Mouse (Mus musculus): Measurements from ENCODE around the gene Pkhd1. TPM values are rescaled to one million over a fixed set of nuclear protein-coding genes. Genes with fewer than 3 reads are reported as not detected.

Pkhd1 gene
- polyA plus RNA-seq, 1 experiment from 2014 or later = 0.01 TPM

- Histone ChIP-seq H3K4me2 (no peak overlapping the region), H3K4me1 (replicated peaks) (no peaks in the 10 kb centered on the region), H3K9me3 (no peaks in the 10 kb centered on the region), H3K36me3 (no peaks in the 10 kb centered on the region), H3K4me3 (no peak overlapping the region), H3K9ac (no peak overlapping the region), H3K27ac (replicated peaks) (no peak overlapping the region), H3K27me3 (no peaks in the 10 kb centered on the region)
- no peak for ATAC-seq (ENCODE audit: low FRiP score, low read depth)
- WGBS = 44% methylated on average over 2 of the region's 2 CpGs
Observed at GRCm38 (mm10) chr1:20605489-20605888, 12.4 kb downstream of the Pkhd1 start.

GRCm38 (mm10) chr1:20590488-20590887 lies 27.4 kb downstream of the Pkhd1 start:
- no peaks in the 10 kb centered on the region for H3K36me3 ChIP-seq
- no peaks in the 10 kb centered on the region for H3K9me3 ChIP-seq
- no peak overlapping the region for H3K27ac ChIP-seq (replicated peaks)
- H3K27me3 ChIP-seq = no peaks in the 10 kb centered on the region
- H3K4me2 ChIP-seq = no peak overlapping the region
- WGBS = 63% methylated on average over 5 of the region's 5 CpGs
- H3K4me1 ChIP-seq (replicated peaks) = no peaks in the 10 kb centered on the region
- H3K4me3 ChIP-seq = no peak overlapping the region
- ATAC-seq (ENCODE audit: low FRiP score, low read depth) = peak; percentile 54
- no peak overlapping the region for H3K9ac ChIP-seq

DNA sequence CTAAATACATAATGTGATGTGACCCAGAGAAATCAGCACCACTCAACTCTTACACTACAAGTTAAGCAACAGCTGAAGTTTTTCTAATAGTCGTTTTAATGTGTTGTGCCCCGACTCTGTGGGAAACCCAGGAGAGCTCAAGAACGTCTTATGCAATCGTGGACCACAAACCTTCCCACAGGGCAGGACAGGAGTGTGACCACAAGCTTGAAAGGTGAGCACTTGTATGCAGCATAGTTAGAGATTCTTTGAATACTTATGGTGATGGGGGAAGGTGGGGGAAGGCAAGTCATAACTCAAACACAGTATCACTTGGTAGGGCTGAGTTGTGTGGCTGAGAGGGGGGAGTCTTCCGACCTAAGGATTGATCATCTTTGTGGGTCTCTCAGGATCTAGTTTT lies 46.4 kb downstream of the Pkhd1 start:
- Histone ChIP-seq H3K9ac (no peak overlapping the region), H3K9me3 (no peaks in the 10 kb centered on the region), H3K4me1 (replicated peaks) (no peaks in the 10 kb centered on the region), H3K27me3 (no peaks in the 10 kb centered on the region), H3K36me3 (no peaks in the 10 kb centered on the region), H3K4me3 (no peak overlapping the region), H3K4me2 (no peak overlapping the region), H3K27ac (replicated peaks) (no peak overlapping the region)
- WGBS = 92% methylated on average over 5 of the region's 5 CpGs
- no peak for ATAC-seq (ENCODE audit: low FRiP score, low read depth)

DNA sequence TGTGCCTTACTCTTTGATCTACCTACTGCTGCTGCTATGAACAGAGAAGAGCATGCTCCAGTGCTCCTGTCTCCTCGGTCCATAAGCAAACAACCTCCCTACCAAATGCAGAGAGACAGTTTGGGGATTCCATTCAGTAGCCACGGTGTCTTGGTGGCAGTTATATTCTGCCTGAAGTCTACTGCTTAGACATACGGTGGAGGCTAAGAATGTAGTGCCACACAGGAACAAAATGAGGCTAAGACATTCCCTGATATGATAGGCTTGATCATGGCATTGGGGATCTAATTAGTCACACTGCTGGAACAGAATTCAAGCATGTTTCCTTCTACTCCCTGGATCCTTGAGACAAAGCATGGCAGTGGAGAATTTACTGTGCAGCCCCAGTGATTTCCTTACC lies 48.4 kb downstream of the Pkhd1 start:
- H3K27me3 ChIP-seq = no peaks in the 10 kb centered on the region
- H3K4me3 ChIP-seq = no peak overlapping the region
- H3K27ac ChIP-seq (replicated peaks) = no peak overlapping the region
- H3K9ac ChIP-seq = no peak overlapping the region
- H3K4me1 ChIP-seq (replicated peaks) = no peaks in the 10 kb centered on the region
- H3K4me2 ChIP-seq = no peak overlapping the region
- H3K36me3 ChIP-seq = no peaks in the 10 kb centered on the region
- no peaks in the 10 kb centered on the region for H3K9me3 ChIP-seq
- peak; percentile 54; the same call in 1 of the 2 replicates for ATAC-seq (ENCODE audit: low FRiP score, low read depth)
- 44% methylated on average over 3 of the region's 3 CpGs for WGBS

GRCm38 (mm10) chr1:20558443-20558842 lies 59.4 kb downstream of the Pkhd1 start:
- Histone ChIP-seq H3K36me3 (no peaks in the 10 kb centered on the region), H3K9ac (no peak overlapping the region), H3K4me1 (replicated peaks) (no peaks in the 10 kb centered on the region), H3K4me2 (no peak overlapping the region), H3K27ac (replicated peaks) (no peak overlapping the region), H3K27me3 (no peaks in the 10 kb centered on the region), H3K4me3 (no peak overlapping the region), H3K9me3 (no peaks in the 10 kb centered on the region)
- no peak for ATAC-seq (ENCODE audit: low FRiP score, low read depth)
- 96% methylated on average over 6 of the region's 6 CpGs for WGBS

- ATAC-seq (ENCODE audit: low FRiP score, low read depth) = peak; percentile 69; the same call in 1 of the 2 replicates
- Histone ChIP-seq H3K27ac (replicated peaks) (no peak overlapping the region), H3K4me2 (no peak overlapping the region), H3K4me3 (no peak overlapping the region), H3K4me1 (replicated peaks) (no peaks in the 10 kb centered on the region), H3K27me3 (no peaks in the 10 kb centered on the region), H3K9me3 (no peaks in the 10 kb centered on the region), H3K9ac (no peak overlapping the region), H3K36me3 (no peaks in the 10 kb centered on the region)
- 32% methylated on average over 6 of the region's 6 CpGs for WGBS
Observed at GRCm38 (mm10) chr1:20554398-20554797, 63.5 kb downstream of the Pkhd1 start.

- Histone ChIP-seq H3K9me3 (no peaks in the 10 kb centered on the region), H3K4me2 (no peak overlapping the region), H3K4me3 (no peak overlapping the region), H3K27ac (replicated peaks) (no peak overlapping the region), H3K27me3 (no peaks in the 10 kb centered on the region), H3K36me3 (no peaks in the 10 kb centered on the region), H3K4me1 (replicated peaks) (no peaks in the 10 kb centered on the region), H3K9ac (no peak overlapping the region)
- WGBS = 74% methylated on average over 4 of the region's 4 CpGs
- no peak for ATAC-seq (ENCODE audit: low FRiP score, low read depth)
Observed at GRCm38 (mm10) chr1:20551334-20551733, 66.5 kb downstream of the Pkhd1 start.

DNA sequence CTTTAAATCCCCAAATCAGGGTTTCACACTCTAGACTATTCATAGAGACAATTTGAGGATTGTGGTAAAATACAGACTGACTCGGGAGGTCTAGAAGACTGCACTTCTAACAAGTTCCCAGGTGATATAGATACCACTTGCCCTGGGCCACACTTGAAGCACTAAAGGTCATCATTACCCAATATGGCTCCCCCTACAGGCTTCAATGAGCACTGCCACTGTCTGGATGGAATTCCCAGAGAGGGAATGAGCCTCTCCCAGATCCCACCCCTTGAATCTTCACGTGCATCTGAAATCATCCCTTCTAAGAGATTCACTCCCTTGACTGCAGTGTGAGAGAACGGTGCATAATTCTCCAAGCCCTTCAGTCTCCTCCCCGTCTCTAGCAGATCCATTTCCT lies 73.3 kb downstream of the Pkhd1 start:
- Histone ChIP-seq H3K9ac (no peak overlapping the region), H3K36me3 (no peaks in the 10 kb centered on the region), H3K27ac (replicated peaks) (no peak overlapping the region), H3K9me3 (no peaks in the 10 kb centered on the region), H3K4me3 (no peak overlapping the region), H3K4me2 (no peak overlapping the region), H3K27me3 (no peaks in the 10 kb centered on the region), H3K4me1 (replicated peaks) (no peaks in the 10 kb centered on the region)
- ATAC-seq (ENCODE audit: low FRiP score, low read depth) = no peak
- 68% methylated on average over 4 of the region's 4 CpGs for WGBS

DNA sequence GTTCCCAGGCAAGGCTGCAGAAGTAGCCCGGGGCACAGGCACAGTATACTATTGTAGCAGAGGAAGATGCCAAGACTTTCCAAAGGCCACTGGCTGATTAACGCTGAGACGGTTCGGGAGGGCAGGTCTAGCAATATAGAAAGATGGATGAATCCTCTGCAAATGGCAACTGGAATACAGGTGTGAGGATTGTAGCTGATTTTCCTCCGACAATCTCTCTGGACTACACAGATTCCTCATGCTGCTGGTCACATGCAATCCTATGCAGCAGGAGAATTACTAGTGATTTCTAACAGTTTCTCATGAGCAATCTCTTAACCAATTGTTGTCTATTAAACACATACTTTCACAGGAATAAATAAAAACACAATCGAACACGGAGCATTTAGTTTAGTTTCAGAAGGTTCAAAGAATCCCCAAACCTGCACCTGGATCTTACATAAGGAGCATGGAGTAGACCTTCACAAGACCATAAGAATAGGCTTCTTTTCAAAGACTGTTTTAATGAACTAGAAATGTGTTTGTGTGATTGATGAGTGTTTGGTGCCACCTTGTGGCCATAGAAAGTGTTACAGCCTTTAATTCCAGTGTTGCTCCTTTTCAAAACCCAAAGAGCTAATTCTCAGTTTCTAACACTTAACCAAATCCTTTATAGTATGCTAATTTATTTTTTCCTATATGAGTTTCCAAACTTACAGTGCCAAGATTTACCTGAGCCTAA lies 104.3 kb downstream of the Pkhd1 start:
- Histone ChIP-seq H3K9me3 (no peaks in the 10 kb centered on the region), H3K4me2 (no peak overlapping the region), H3K9ac (no peak overlapping the region), H3K27ac (replicated peaks) (no peak overlapping the region), H3K36me3 (no peaks in the 10 kb centered on the region), H3K4me3 (no peak overlapping the region), H3K27me3 (no peaks in the 10 kb centered on the region), H3K4me1 (replicated peaks) (no peaks in the 10 kb centered on the region)
- 64% methylated on average over 7 of the region's 7 CpGs for WGBS
- ATAC-seq (ENCODE audit: low FRiP score, low read depth) = 0 out of 2 replicates have a peak, but pooled peaks have one; percentile 30

DNA sequence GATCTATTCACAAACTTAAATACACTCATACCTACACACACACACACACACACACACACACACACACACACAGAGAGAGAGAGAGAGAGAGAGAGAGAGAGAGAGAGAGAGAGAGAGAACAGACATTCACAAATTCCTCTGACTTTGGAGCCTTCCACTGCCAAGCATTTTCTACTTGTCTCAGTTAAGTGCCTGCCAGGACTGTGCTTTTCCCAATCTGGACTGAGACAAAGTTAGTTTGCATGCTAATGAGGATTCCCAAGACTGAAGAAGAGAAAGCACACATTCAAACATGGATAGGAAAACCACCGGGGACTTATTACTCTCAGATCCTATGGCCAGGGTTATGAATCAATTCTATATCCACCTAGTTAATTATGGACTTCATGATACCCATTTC lies 118.9 kb downstream of the Pkhd1 start:
- Histone ChIP-seq H3K27me3 (no peaks in the 10 kb centered on the region), H3K27ac (replicated peaks) (no peak overlapping the region), H3K4me1 (replicated peaks) (peaks cover 3% of the 10 kb centered on the region; the same call in 1 of the 2 replicates), H3K9ac (no peak overlapping the region), H3K4me3 (no peak overlapping the region), H3K9me3 (no peaks in the 10 kb centered on the region), H3K4me2 (no peak overlapping the region), H3K36me3 (no peaks in the 10 kb centered on the region)
- no peak for ATAC-seq (ENCODE audit: low FRiP score, low read depth)
- WGBS = 57% methylated on average over 1 of the region's 1 CpGs

- H3K36me3 ChIP-seq = no peaks in the 10 kb centered on the region
- 98% methylated on average over 9 of the region's 10 CpGs for WGBS
- no peaks in the 10 kb centered on the region for H3K4me1 ChIP-seq (replicated peaks)
- H3K4me3 ChIP-seq = no peak overlapping the region
- no peak overlapping the region for H3K9ac ChIP-seq
- H3K9me3 ChIP-seq = no peaks in the 10 kb centered on the region
- no peaks in the 10 kb centered on the region for H3K27me3 ChIP-seq
- H3K27ac ChIP-seq (replicated peaks) = no peak overlapping the region
- H3K4me2 ChIP-seq = no peak overlapping the region
- ATAC-seq (ENCODE audit: low FRiP score, low read depth) = no peak
Observed at GRCm38 (mm10) chr1:20486087-20486486, 131.8 kb downstream of the Pkhd1 start.

GRCm38 (mm10) chr1:20481843-20482242 lies 136.0 kb downstream of the Pkhd1 start:
- Histone ChIP-seq H3K27me3 (no peaks in the 10 kb centered on the region), H3K4me3 (no peak overlapping the region), H3K36me3 (no peaks in the 10 kb centered on the region), H3K9me3 (no peaks in the 10 kb centered on the region), H3K4me2 (no peak overlapping the region), H3K27ac (replicated peaks) (no peak overlapping the region), H3K9ac (no peak overlapping the region), H3K4me1 (replicated peaks) (peaks cover 3% of the 10 kb centered on the region; the same call in 1 of the 2 replicates)
- ATAC-seq (ENCODE audit: low FRiP score, low read depth) = no peak
- 81% methylated on average over 4 of the region's 4 CpGs for WGBS

- no peak for ATAC-seq (ENCODE audit: low FRiP score, low read depth)
- 60% methylated on average over 3 of the region's 3 CpGs for WGBS
- peak overlapping the region; percentile 41; the same call in 1 of the 2 replicates for H3K4me3 ChIP-seq
Observed at GRCm38 (mm10) chr1:20478695-20479094, 139.2 kb downstream of the Pkhd1 start.

More at GRCm38 (mm10) chr1:20478695-20479094, 139.2 kb downstream of the Pkhd1 start:
- Histone ChIP-seq H3K4me2 (peak overlapping the region; percentile 62), H3K36me3 (no peaks in the 10 kb centered on the region), H3K4me1 (replicated peaks) (peaks cover 3% of the 10 kb centered on the region; the same call in 1 of the 2 replicates), H3K27ac (replicated peaks) (peak overlapping the region; percentile 74; the same call in 1 of the 2 replicates), H3K9me3 (no peaks in the 10 kb centered on the region), H3K27me3 (no peaks in the 10 kb centered on the region), H3K9ac (no peak overlapping the region)

All from hindbrain, embryonic 15.5 days (tissue).